Mouse (Mus musculus) left cerebral cortex, adult 2 months (tissue): Measurements from ENCODE around the gene Rnf115. TPM values are rescaled to one million over a fixed set of nuclear protein-coding genes. Genes with fewer than 3 reads are reported as not detected.
A peak's percentile ranks its signal among the peaks of the same experiment; 100 is the strongest.

Experiments used
- DNase-seq, 2 experiments: peaks; one replicate each; pipeline ENCODE4 v3.0.0; 2021 to 2022; ENCODE audit warnings: low spot score in 2 of 2, mixed read lengths in 1 of 2; ENCODE audit errors: extremely low spot score in 1 of 2
- H3K27ac ChIP-seq: fragments of 200-600 bp; 2 replicates; pipeline ENCODE4 v1.8.1; 2022
- H3K4me3 ChIP-seq: fragments of 200-600 bp; 2 replicates; pipeline ENCODE4 v1.8.1; 2022
- CTCF ChIP-seq: fragments of 200-600 bp; IDR thresholded peaks from 2 replicates; pipeline ENCODE4 v1.8.1; 2022; ENCODE audit warnings: antibody characterized with exemption, mild to moderate bottlenecking, moderate library complexity
- intact Hi-C: fragments of 180-260 bp; cut with DNase I; formaldehyde crosslinking; loops from one replicate; pipeline ENCODE4 v1.15.1; 2025
- total RNA-seq, 2 experiments: library from RNA; stranded (reverse); gene quantifications; 2 replicates each; pipeline ENCODE4 v1.2.3; 2021

Gene Rnf115
- total RNA-seq, 2 experiments from 2014 or later = 58.3 to 61.9 TPM

DNA sequence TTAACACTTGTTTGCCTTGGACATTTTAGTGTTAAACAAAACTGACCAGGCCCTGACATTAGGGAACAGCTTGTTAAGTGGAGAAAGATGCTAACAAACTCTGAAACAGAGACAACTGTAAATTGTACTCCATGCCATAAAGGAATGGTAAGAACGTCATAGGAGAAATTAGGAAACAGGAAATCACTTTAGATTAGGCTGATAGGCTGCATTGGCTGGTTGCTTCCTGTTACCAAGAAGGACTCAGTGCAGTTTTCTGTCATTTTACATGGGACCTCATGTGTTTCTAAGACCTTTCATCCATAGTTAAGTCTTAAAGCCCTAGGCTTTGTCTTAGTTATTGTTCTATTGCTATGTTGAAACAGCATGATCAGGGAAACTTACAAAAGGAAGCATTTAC, 19.4 kb downstream of the Rnf115 start:
- no peak for TF ChIP-seq CTCF
- Histone ChIP-seq H3K4me3 (no peak overlapping the region), H3K27ac (no peak overlapping the region)
- intact Hi-C loops = no loop called here
- DNase-seq = no peak

- Histone ChIP-seq H3K27ac (no peak overlapping the region), H3K4me3 (no peak overlapping the region)
- no peak for TF ChIP-seq CTCF
- no peak for DNase-seq
- intact Hi-C loops = no loop called here
These were observed 28.5 kb downstream of the Rnf115 start for GRCm38 (mm10) chr3:96755935-96756334.

- TF ChIP-seq CTCF = no peak
- no peak for DNase-seq
- H3K4me3 ChIP-seq = no peak overlapping the region
- intact Hi-C loops = no loop called here
- no peak overlapping the region for H3K27ac ChIP-seq
These were observed 30.2 kb downstream of the Rnf115 start for GRCm38 (mm10) chr3:96757691-96758090.

GRCm38 (mm10) chr3:96759695-96760094, 32.2 kb downstream of the Rnf115 start:
- TF ChIP-seq CTCF = no peak
- no peak overlapping the region for H3K4me3 ChIP-seq
- no peak for DNase-seq
- peak overlapping the region; percentile 69; the same call in 1 of the 2 replicates for H3K27ac ChIP-seq
- intact Hi-C loops = no loop called here

DNA sequence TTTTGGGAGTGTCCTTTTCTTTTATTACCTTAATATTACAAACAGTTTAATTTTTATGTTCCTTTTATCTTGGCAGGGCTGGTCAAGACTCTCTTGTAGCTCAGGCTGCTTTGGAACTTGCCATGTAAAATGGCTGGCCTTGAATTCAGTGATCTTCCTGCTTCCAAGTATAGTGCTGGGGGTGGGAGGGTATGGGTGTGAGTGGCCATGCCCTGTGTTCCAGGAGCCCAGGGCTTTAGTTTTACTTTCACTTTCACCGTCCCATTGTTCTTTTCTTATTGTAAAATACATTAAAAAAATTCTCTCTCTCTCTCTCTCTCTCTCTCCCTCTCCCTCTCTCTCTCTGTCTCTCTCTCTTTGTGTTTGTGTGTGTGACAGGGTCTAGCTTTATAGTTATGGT, 37.1 kb downstream of the Rnf115 start:
- Histone ChIP-seq H3K4me3 (no peak overlapping the region), H3K27ac (no peak overlapping the region)
- TF ChIP-seq CTCF = no peak
- intact Hi-C loops = no loop called here
- DNase-seq = no peak

- no peak for DNase-seq
- Histone ChIP-seq H3K27ac (no peak overlapping the region), H3K4me3 (no peak overlapping the region)
- TF ChIP-seq CTCF = no peak
- intact Hi-C loops = no loop called here
These were observed 42.5 kb downstream of the Rnf115 start for GRCm38 (mm10) chr3:96769971-96770370.

DNA sequence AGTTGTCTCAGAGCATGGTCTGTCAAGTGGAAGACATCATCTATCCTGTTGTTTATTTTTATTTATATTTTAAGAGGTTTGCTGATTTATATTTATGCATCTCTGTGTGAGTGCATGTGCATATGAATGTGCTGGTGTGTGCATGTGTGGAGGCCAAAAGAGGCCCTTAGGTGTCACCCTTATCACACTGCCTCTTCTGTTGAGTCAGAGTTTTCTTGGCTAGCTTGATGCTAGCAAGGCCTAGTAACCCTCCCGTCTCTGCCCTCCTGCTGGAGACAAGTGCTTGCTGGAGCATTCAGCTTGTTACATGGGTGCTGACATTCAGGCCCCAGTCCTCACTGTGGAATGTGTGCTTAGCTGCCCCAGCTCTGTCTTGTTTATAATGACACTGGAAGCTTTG, 45.5 kb downstream of the Rnf115 start:
- H3K27ac ChIP-seq = no peak overlapping the region
- DNase-seq = no peak
- intact Hi-C loops = no loop called here
- H3K4me3 ChIP-seq = no peak overlapping the region
- TF ChIP-seq CTCF = no peak

DNA sequence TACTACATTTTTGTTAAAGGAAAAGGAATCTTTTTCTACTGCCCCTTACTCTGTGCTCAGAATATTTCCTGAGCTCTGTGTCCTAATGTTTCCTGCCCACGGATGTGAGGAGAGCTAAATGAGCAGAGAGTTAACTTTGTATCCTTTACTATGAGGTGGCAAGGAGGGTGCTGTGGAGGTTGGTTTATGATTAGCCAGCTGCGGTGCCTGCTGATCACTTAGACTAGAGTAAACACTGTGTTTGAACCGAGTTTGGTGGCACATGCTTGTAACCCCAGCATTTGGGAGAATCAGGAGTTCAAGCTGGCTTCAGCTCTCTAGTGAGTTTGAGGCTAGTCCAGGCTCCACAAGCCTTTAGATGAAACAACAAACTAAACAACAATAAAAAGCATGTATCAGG, 49.7 kb downstream of the Rnf115 start:
- H3K4me3 ChIP-seq = no peak overlapping the region
- intact Hi-C loops = no loop called here
- no peak for TF ChIP-seq CTCF
- no peak for DNase-seq
- no peak overlapping the region for H3K27ac ChIP-seq

- intact Hi-C loops = no loop called here
- DNase-seq = no peak
- Histone ChIP-seq H3K27ac (no peak overlapping the region), H3K4me3 (no peak overlapping the region)
- TF ChIP-seq CTCF = no peak
These were observed 54.8 kb downstream of the Rnf115 start for GRCm38 (mm10) chr3:96782236-96782635.

GRCm38 (mm10) chr3:96787784-96788183, 60.3 kb downstream of the Rnf115 start:
- H3K27ac ChIP-seq = no peak overlapping the region
- intact Hi-C loops = no loop called here
- no peak overlapping the region for H3K4me3 ChIP-seq
- DNase-seq = no peak
- TF ChIP-seq CTCF = no peak

DNA sequence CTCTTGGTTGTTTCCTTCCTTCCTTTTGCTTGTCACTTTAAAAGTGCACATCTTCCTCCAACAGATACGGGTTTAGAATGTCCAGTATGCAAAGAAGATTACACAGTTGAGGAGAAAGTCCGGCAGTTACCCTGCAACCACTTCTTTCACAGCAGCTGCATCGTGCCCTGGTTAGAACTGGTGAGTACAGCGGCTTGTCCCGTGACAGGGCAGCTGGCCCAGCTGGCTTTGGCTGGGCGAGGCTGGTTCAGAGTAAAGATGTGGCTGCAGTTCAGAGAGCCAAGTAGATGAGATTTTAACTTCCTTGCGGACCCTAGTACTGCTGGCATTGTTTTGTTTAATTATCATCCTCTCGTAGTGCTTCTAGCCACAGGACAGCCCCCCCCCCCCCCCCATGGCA, 61.0 kb downstream of the Rnf115 start:
- TF ChIP-seq CTCF = no peak
- intact Hi-C loops = no loop called here
- H3K4me3 ChIP-seq = no peak overlapping the region
- no peak for DNase-seq
- H3K27ac ChIP-seq = no peak overlapping the region; the same call in 1 of the 2 replicates

DNA sequence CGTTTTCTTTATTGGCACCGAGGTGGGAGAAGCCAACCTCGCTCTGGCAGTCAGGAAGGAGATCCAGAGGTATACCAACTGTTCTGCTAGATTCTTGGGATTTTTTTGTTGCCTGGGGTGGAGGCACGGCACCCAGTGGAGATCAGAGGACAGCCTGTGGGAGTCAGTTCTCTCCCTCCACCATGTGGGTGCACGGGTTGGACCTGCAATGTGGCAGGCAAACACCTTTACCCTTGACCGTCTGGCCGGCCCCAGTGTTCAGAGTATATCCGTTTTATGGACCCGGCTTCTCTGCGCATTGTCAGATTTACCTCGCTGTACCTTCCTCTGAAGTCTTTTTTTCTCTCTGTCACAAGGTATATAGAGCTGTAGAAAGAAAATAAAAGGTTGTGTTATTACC, 72.8 kb downstream of the Rnf115 start:
- TF ChIP-seq CTCF = no peak
- H3K4me3 ChIP-seq = no peak overlapping the region
- DNase-seq = no peak
- no peak overlapping the region for H3K27ac ChIP-seq
- intact Hi-C loops = no loop called here

- H3K27ac ChIP-seq = no peak overlapping the region
- no peak for TF ChIP-seq CTCF
- no peak for DNase-seq
- intact Hi-C loops = no loop called here
- no peak overlapping the region for H3K4me3 ChIP-seq
These were observed 74.8 kb downstream of the Rnf115 start for GRCm38 (mm10) chr3:96802214-96802613.

- DNase-seq = no peak
- intact Hi-C loops = no loop called here
- H3K4me3 ChIP-seq = no peak overlapping the region
- no peak for TF ChIP-seq CTCF
- no peak overlapping the region for H3K27ac ChIP-seq
These were observed 80.7 kb downstream of the Rnf115 start for GRCm38 (mm10) chr3:96808136-96808535.
